Mouse (Mus musculus) embryonic fibroblast, embryonic 13.5 days (primary cell): Measurements from ENCODE around the gene Cfap70.

Source experiments
- CTCF ChIP-seq: IDR thresholded peaks from 2 replicates; pipeline ENCODE4 v1.5.1; 2011; ENCODE audit warnings: mild to moderate bottlenecking, control low read depth, low read length, moderate library complexity, borderline replicate concordance; ENCODE audit not compliant: insufficient read depth
- POLR2A ChIP-seq: IDR thresholded peaks from 2 replicates; pipeline ENCODE4 v1.6.1; 2011; ENCODE audit warnings: low read depth, mild to moderate bottlenecking, control low read depth, low read length, moderate library complexity

DNA sequence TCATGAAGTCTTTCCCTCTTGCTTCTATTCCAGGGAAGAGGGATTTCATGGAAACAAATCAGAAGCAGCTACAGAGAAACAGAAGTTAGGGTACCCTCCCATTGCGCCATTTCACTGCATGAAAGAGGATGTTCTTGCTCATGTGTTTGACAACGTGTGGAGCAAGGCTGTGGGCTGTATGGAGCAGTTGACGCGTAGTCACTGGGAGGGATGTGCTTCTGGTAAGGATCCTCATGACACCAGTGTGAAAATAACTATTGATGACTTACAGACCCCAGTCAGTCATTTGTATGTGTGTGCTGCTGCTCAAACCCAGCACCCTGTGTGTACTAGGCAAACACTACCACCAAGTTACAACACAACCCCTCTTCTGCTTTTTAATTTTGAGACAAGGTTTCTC is 88.8 kb downstream of the Cfap70 start:
- TF ChIP-seq CTCF (no peak), POLR2A (no peak)
